Mouse (Mus musculus) thymus, postnatal 36 days (tissue): ENCODE measurements around the gene Adamts6.

Experiments used
- DNase-seq, 2 experiments: peaks; one replicate each; pipeline ENCODE4 v3.0.0; 2022; ENCODE audit warnings: mixed read lengths in 2 of 2

Gene Adamts6

DNA sequence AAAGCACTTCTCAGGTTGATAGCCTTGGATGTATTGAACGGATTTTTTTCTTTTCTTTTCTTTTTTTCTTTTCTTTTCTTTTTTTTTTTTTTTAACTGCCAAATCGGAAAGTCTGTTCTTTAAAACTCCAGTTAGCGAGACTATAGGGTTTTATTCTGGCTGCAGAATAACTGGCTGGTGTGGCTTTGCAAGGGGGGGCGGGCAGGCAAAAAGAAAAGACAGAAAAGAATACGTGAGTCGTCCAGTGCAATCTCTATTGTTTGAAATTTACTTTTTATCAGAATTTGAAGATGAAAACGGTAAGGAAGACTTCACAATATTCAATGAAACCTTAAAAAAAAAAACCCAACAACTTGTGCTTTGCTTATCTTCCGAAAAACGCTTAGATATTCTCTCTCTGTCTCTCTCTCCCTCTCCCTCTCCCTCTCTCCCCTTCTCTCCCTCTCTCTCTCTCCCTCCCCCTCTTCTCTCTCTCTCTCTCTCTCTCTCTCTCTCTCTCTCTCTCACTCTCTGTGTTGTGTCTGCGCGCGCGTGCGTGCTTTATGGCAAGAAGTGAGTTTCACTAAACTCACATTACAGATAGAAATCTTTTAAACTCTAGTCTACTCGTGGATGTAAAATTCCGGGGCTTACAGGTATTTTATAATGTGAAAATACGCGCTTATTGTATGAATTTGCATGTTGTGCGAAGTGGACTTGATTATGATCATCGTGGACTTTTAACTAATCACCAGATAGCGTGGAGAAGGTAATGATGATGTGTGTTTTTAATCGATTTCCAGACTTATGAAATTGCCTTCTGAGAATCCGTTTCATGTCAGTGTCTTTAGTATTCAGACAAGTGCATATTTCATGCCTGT is at the start of gene Adamts6:
Gene Adamts6, plus strand, starts transcription at position 470 of the 860 bp plus-strand sequence.
- peak; percentile 35 to 59 for DNase-seq

DNA sequence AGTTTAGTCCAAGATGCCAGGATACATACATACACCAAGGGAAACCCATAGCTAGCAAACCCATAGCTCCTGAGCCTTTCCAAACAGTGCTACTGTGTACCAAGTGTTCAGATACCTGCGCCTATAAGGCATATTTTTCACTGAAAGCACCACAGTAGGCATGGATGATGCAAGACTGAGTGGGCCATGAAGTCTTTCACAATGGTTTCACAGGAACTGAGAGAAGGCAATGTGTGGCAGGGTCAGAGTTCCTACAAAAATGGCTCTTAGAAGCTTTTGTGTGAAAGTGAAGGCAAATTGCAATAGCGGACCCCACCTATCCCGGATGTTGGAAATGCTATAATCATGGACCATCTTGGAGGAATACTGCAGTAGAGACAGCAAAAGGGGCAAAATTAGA is 28.6 kb upstream of the Adamts6 start:
- DNase-seq: no peak

- peak in 1 of 2 experiments; percentile 4 for DNase-seq
Measured at GRCm38 (mm10) chr13:104285031-104285431, 2.6 kb upstream of the Adamts6 start.

DNA sequence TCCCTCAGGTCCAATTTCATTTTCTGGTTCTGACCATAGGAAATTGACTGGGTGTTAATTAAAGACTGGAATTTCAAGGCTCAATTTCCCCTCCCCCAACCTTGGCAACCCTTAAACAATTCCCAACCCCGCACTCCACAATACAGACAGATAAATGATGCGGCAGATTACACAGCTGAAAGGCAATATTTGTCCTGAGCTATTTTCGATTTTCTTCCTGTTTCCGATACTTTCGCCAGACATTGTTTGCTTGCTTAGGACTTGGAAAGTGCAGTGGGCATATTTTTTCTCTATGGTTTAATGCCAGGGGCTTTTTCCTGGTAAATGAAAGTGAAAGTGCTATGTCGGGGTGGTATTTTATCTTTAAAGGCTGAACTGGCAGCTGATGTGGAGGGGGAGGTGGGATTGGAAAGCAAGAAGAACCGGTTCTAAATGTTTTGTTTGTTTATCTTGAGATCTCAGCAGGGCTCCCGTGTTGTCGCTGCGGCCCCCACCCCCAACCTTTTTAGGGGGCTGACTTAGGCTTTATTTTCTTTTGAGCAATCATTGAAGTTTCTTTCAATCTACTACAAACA is 1.8 kb upstream of the Adamts6 start:
- peak; percentile 27 to 34 for DNase-seq

DNA sequence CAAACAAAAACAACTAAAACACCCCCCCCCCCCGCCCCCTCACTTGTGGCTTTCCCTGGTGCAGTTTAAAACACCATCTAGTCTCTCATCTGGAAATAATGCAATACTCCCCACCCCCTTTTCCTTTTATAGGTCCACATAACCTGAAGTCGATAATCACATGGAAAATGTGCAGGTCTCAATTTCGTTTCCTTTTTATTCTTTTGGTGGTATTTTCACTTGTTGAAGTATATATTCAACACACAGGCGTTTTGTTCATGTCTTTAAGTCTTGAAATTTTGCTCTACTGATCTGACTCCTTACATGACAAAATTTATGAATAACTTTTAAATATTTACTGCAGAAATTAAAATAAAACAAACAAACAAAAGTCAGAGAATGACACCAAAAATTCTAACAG is 1.3 kb upstream of the Adamts6 start:
- no peak for DNase-seq

- peak; percentile 86 to 92 for DNase-seq
Measured at GRCm38 (mm10) chr13:104286897-104287309, 732 bp upstream of the Adamts6 start.

DNA sequence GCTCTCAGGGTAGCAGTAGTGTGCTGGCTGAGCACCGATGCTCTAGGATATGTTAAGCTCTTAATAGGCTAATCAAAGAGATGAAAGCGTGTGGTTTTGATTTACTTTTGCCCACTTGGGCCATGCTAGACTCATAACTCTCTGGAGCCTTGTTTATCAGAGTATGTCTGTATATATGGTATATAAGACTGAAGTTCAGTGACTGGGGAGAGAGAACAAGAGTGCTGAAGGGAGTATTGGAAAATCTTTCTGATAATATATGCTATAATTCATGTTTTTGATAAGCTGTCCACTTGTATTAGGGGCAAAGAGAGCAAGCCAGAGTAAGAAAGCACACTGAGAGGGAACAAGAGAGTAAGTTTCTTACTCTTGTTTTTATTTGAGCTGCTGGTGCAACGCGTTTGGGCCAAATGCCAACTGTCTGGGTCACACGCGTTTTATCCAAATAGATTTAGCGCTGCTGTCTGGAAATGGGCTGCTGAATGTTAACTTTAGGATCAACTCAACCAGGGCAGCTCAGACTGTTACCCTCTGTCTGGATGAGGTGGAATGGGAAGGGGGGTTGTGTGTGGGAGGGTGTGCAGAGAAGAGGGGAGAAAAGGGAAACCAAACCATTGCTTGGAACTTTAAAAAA is 708 bp downstream of the Adamts6 start:
- peak in 1 of 2 experiments; percentile 4 for DNase-seq

- no peak for DNase-seq
Measured at GRCm38 (mm10) chr13:104289176-104289575, 1.5 kb downstream of the Adamts6 start.

DNA sequence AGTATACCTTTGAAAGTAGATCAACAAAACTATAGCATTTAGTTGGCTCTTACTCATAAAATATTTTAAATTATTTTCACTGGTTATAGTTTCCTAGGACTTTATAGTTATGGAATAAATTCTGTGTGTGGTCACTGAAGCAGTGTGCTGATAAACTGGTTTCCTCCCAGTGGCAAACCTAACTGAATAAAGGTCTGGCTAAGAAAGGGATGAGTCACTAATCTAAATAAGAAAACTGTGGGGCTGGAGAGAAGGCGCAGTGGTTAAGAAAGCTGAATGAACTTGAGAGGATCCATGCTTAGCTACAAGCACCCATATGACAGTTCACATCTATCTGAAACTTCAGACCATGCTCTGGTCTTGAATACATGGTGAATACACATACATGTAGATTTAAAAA is 7.8 kb downstream of the Adamts6 start:
- DNase-seq: no peak

- no peak for DNase-seq
Measured at GRCm38 (mm10) chr13:104329336-104329735, 41.7 kb downstream of the Adamts6 start.

DNA sequence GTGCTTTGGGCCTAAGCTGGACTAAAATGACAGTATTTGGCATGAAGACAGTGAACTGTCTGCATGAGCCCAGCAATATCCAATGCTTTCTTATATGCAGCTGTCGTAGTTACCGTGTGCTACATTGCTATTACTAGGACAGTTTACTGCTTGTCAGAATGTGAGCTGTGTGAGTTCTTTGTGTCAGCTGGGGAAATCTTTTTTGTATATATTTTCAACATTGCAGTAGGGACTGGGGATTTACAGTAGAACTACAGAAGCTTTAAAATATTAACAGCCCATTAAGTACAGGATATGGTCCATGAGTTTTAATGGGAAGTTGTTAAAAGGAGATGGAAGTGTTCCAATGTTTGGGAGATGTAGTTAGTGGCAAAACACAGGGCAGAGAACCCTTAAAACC is 42.1 kb downstream of the Adamts6 start:
- no peak for DNase-seq

GRCm38 (mm10) chr13:104352590-104352989 is 65.0 kb downstream of the Adamts6 start:
- no peak for DNase-seq

GRCm38 (mm10) chr13:104393427-104394356 is 106.1 kb downstream of the Adamts6 start:
- DNase-seq: no peak

DNA sequence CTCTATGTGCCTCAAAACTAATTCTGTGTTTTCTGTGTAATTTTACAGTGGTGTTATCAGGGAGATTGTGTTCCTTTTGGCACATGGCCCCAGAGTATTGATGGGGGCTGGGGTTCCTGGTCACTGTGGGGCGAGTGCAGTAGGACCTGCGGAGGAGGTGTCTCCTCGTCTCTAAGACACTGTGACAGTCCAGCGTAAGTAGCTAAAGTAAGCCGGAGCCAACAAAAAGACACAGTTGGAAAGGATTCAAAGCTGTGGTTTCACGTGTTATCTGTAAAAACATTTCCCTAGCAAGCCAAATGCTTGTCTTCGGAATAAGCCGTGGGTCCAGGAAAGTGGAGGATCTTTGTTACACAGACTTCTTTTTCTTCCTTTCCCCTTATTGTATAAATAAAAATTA is 110.2 kb downstream of the Adamts6 start:
- no peak for DNase-seq

- no peak for DNase-seq
Measured at GRCm38 (mm10) chr13:104432734-104433133, 145.1 kb downstream of the Adamts6 start.

- no peak for DNase-seq
Measured at GRCm38 (mm10) chr13:104442559-104442958, 154.9 kb downstream of the Adamts6 start.

- DNase-seq: no peak
Measured at GRCm38 (mm10) chr13:104445437-104445836, 157.8 kb downstream of the Adamts6 start.

- no peak for DNase-seq
Measured at GRCm38 (mm10) chr13:104446974-104447373, 159.3 kb downstream of the Adamts6 start.

DNA sequence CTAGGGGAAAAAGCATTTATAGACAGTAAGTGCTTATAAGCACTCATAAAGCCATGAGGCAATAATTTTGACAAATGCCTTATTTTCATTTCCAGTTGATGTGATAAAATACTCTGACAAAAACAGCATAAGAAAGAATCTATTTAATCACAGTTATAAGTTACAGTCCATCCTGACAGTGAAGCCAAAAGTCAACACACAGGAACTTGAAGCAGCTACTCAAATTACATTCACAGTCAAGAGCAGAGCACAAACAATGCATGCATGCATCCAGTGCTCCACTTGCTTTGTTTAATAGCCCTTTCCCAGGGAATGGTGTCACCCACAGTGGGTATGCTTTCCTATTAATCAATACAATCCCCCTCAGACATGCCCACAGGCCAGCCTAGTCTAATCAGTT is 159.8 kb downstream of the Adamts6 start:
- DNase-seq: no peak

- no peak for DNase-seq
Measured at GRCm38 (mm10) chr13:104448349-104448748, 160.7 kb downstream of the Adamts6 start.

GRCm38 (mm10) chr13:104453271-104453974 is 165.8 kb downstream of the Adamts6 start:
- no peak for DNase-seq

DNA sequence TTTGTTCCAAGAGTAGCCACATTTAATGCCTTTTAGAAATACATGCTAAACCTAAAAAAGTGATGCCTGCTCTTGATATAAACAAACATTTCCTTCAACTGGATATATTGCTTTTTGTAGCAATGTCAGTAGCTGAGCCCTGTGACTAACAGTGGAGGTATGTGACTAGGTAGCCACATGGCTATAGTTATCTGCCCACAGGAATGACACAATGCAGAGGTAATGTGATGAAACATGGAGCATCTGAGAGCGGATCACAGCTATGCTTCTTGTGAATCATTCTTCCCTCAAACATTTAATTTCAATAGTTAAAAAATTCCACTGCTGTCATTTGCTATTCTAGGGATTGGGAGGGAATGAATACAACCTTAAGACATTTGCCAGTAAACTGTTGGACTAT is 172.7 kb downstream of the Adamts6 start:
- DNase-seq: no peak
